Mouse (Mus musculus): ENCODE results near the gene Mrpl47.
"Not testable (repeated sequence)": the region's sequence is repeated elsewhere in the genome, so short reads cannot be mapped to it uniquely, and the experiment has no call there.

Gene Mrpl47

GRCm38 (mm10) chr3:32737172-32737655, at the start of gene Mrpl47:
TSS of gene Mrpl47 (minus strand) at chr3:32737605.
- peak in 1 of 2 experiments; percentile 3 for DNase-seq (ENCODE audit: low spot score in 2 of 2)

- no peak for DNase-seq (ENCODE audit: low spot score in 2 of 2)
Measured at GRCm38 (mm10) chr3:32770781-32771180, 33.4 kb upstream of the Mrpl47 start.

GRCm38 (mm10) chr3:32763902-32764301, 26.5 kb upstream of the Mrpl47 start:
- DNase-seq (ENCODE audit: low spot score in 2 of 2): no peak

- no peak for DNase-seq (ENCODE audit: low spot score in 2 of 2)
Measured at GRCm38 (mm10) chr3:32762962-32763361, 25.6 kb upstream of the Mrpl47 start.

GRCm38 (mm10) chr3:32759212-32759611, 21.8 kb upstream of the Mrpl47 start:
- no peak for DNase-seq (ENCODE audit: low spot score in 2 of 2)

- DNase-seq (ENCODE audit: low spot score in 2 of 2): no peak
Measured at GRCm38 (mm10) chr3:32754384-32754915, 17.0 kb upstream of the Mrpl47 start.

- no peak for DNase-seq (ENCODE audit: low spot score in 2 of 2)
Measured at GRCm38 (mm10) chr3:32749820-32750579, 12.6 kb upstream of the Mrpl47 start.

GRCm38 (mm10) chr3:32748384-32748783, 11.0 kb upstream of the Mrpl47 start:
- no peak for DNase-seq (ENCODE audit: low spot score in 2 of 2)

GRCm38 (mm10) chr3:32745426-32745825, 8.0 kb upstream of the Mrpl47 start:
- DNase-seq (ENCODE audit: low spot score in 2 of 2): not testable (repeated sequence)

GRCm38 (mm10) chr3:32745001-32745400, 7.6 kb upstream of the Mrpl47 start:
- no peak for DNase-seq (ENCODE audit: low spot score in 2 of 2)

- no peak for DNase-seq (ENCODE audit: low spot score in 2 of 2)
Measured at GRCm38 (mm10) chr3:32742276-32742780, 4.9 kb upstream of the Mrpl47 start.

- DNase-seq (ENCODE audit: low spot score in 2 of 2): no peak
Measured at GRCm38 (mm10) chr3:32738549-32738948, 1.1 kb upstream of the Mrpl47 start.

- peak; percentile 98 to 99 for DNase-seq (ENCODE audit: low spot score in 2 of 2)
Measured at GRCm38 (mm10) chr3:32736244-32737171, 897 bp downstream of the Mrpl47 start, which contains the start of gene Ndufb5. TSS of gene Ndufb5 (plus strand) at chr3:32736990.

GRCm38 (mm10) chr3:32727861-32728260, 9.5 kb downstream of the Mrpl47 start:
- DNase-seq (ENCODE audit: low spot score in 2 of 2): no peak

- DNase-seq (ENCODE audit: low spot score in 2 of 2): no peak
Measured at GRCm38 (mm10) chr3:32725951-32726350, 11.5 kb downstream of the Mrpl47 start.

- no peak for DNase-seq (ENCODE audit: low spot score in 2 of 2)
Measured at GRCm38 (mm10) chr3:32724191-32724590, 13.2 kb downstream of the Mrpl47 start.

GRCm38 (mm10) chr3:32718271-32718670, 19.1 kb downstream of the Mrpl47 start:
- no peak for DNase-seq (ENCODE audit: low spot score in 2 of 2)

- DNase-seq (ENCODE audit: low spot score in 2 of 2): not testable (repeated sequence)
Measured at GRCm38 (mm10) chr3:32717403-32717802, 20.0 kb downstream of the Mrpl47 start.

GRCm38 (mm10) chr3:32713711-32714110, 23.7 kb downstream of the Mrpl47 start:
- DNase-seq (ENCODE audit: low spot score in 2 of 2): no peak

- DNase-seq (ENCODE audit: low spot score in 2 of 2): no peak
Measured at GRCm38 (mm10) chr3:32709388-32709787, 28.0 kb downstream of the Mrpl47 start.

GRCm38 (mm10) chr3:32708368-32709231, 28.8 kb downstream of the Mrpl47 start:
- DNase-seq (ENCODE audit: low spot score in 2 of 2): peak; percentile 97 to 98
